Mouse (Mus musculus): ENCODE data around the gene Chrna3. TPM values are rescaled to one million over a fixed set of nuclear protein-coding genes. Genes with fewer than 3 reads are reported as not detected.
A peak's percentile ranks its signal among the peaks of the same experiment; 100 is the strongest.

The Chrna3 gene
- polyA plus RNA-seq, 1 experiment from 2014 or later, result 0.35 TPM

DNA sequence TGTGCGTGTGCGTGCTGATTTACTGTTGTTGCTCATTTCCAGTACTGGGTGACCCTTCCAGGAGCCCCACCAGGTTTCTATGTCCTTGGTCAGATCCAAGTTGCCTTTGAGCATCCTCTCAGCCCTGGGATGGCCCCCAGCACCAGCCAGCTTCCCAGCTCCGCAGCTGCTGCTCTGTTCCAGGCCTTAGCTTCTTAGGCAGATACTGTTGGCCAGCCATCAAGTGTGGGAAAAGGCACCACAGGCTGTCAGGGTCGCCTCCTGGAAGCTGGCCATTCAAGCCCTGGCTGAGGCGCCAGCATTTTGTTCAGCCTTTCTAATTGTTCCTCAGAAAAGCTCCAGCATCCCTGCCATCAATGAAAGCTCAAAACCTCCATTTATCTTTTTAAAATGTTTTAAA, 13.6 kb upstream of the Chrna3 start:
- H3K4me1 ChIP-seq, result no peaks in the 10 kb centered on the region
- H3K4me2 ChIP-seq, result no peak overlapping the region
- no peak for ATAC-seq (ENCODE audit: extremely low read depth, insufficient number of reproducible peaks, low FRiP score, low TSS enrichment)
- WGBS, result 62% methylated on average over 5 of the region's 5 CpGs
- no peak overlapping the region for H3K4me3 ChIP-seq
- no peak overlapping the region for H3K9ac ChIP-seq
- H3K27me3 ChIP-seq (replicated peaks), result peaks cover 13% of the 10 kb centered on the region; the same call in 1 of the 2 replicates
- H3K9me3 ChIP-seq, result no peaks in the 10 kb centered on the region
- H3K27ac ChIP-seq (replicated peaks), result no peak overlapping the region
- no peaks in the 10 kb centered on the region for H3K36me3 ChIP-seq

DNA sequence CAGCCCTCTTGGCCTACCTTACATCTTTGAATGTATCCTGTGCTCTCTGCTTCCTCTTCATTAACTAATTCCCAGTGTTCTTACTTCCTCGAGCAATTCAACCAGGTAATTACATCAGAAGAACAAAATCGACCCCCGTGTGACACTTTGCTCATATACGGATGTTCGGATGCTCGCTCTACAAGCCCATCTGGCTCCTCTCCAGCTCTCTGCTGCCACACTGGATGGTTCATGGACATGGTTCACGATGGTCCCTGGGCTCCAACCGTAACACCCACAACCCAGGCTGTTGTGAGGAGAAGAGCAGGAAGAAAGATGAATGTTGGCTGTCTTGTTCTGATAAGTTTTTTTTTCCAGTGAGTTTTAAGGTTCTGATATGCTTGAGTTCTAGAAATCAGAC, 12.6 kb upstream of the Chrna3 start:
- no peak for ATAC-seq (ENCODE audit: extremely low read depth, insufficient number of reproducible peaks, low FRiP score, low TSS enrichment)
- H3K4me2 ChIP-seq, result no peak overlapping the region
- no peak overlapping the region for H3K4me3 ChIP-seq
- H3K9ac ChIP-seq, result no peak overlapping the region
- no peaks in the 10 kb centered on the region for H3K9me3 ChIP-seq
- no peaks in the 10 kb centered on the region for H3K4me1 ChIP-seq
- H3K36me3 ChIP-seq, result no peaks in the 10 kb centered on the region
- WGBS, result 78% methylated on average over 8 of the region's 8 CpGs
- H3K27me3 ChIP-seq (replicated peaks), result peaks cover 13% of the 10 kb centered on the region; the same call in 1 of the 2 replicates
- no peak overlapping the region for H3K27ac ChIP-seq (replicated peaks)

- no peak overlapping the region for H3K4me2 ChIP-seq
- no peak for ATAC-seq (ENCODE audit: extremely low read depth, insufficient number of reproducible peaks, low FRiP score, low TSS enrichment)
- no peak overlapping the region for H3K9ac ChIP-seq
- H3K27ac ChIP-seq (replicated peaks), result no peak overlapping the region
- no peaks in the 10 kb centered on the region for H3K9me3 ChIP-seq
- no peak overlapping the region for H3K4me3 ChIP-seq
- H3K4me1 ChIP-seq, result peaks cover 1% of the 10 kb centered on the region
- H3K36me3 ChIP-seq, result no peaks in the 10 kb centered on the region
- 51% methylated on average over 6 of the region's 6 CpGs for WGBS
- peaks cover 57% of the 10 kb centered on the region for H3K27me3 ChIP-seq (replicated peaks)
These were observed 5.2 kb upstream of the Chrna3 start for GRCm38 (mm10) chr9:55031435-55032167.

- Histone ChIP-seq H3K4me3 (peak overlapping the region; percentile 43), H3K4me1 (peaks cover 11% of the 10 kb centered on the region), H3K36me3 (no peaks in the 10 kb centered on the region), H3K27ac (replicated peaks) (no peak overlapping the region), H3K4me2 (peak overlapping the region; percentile 67), H3K9ac (no peak overlapping the region), H3K27me3 (replicated peaks) (peaks cover 78% of the 10 kb centered on the region), H3K9me3 (no peaks in the 10 kb centered on the region)
- WGBS, result 12% methylated on average over 38 of the region's 38 CpGs
- no peak for ATAC-seq (ENCODE audit: extremely low read depth, insufficient number of reproducible peaks, low FRiP score, low TSS enrichment)
These were observed 658 bp downstream of the Chrna3 start for GRCm38 (mm10) chr9:55025534-55026274.

GRCm38 (mm10) chr9:55023902-55024583, 2.3 kb downstream of the Chrna3 start:
- no peak overlapping the region for H3K4me3 ChIP-seq
- H3K9ac ChIP-seq, result no peak overlapping the region
- peaks cover 11% of the 10 kb centered on the region for H3K4me1 ChIP-seq
- no peak overlapping the region for H3K4me2 ChIP-seq
- H3K27ac ChIP-seq (replicated peaks), result no peak overlapping the region
- H3K27me3 ChIP-seq (replicated peaks), result peaks cover 64% of the 10 kb centered on the region
- WGBS, result 30% methylated on average over 13 of the region's 13 CpGs
- no peaks in the 10 kb centered on the region for H3K9me3 ChIP-seq
- no peaks in the 10 kb centered on the region for H3K36me3 ChIP-seq
- ATAC-seq (ENCODE audit: extremely low read depth, insufficient number of reproducible peaks, low FRiP score, low TSS enrichment), result no peak

- no peaks in the 10 kb centered on the region for H3K36me3 ChIP-seq
- H3K4me2 ChIP-seq, result no peak overlapping the region
- peaks cover 11% of the 10 kb centered on the region for H3K4me1 ChIP-seq
- ATAC-seq (ENCODE audit: extremely low read depth, insufficient number of reproducible peaks, low FRiP score, low TSS enrichment), result no peak
- no peak overlapping the region for H3K4me3 ChIP-seq
- H3K27me3 ChIP-seq (replicated peaks), result peaks cover 61% of the 10 kb centered on the region
- H3K9me3 ChIP-seq, result no peaks in the 10 kb centered on the region
- H3K27ac ChIP-seq (replicated peaks), result no peak overlapping the region
- WGBS, result 63% methylated on average over 5 of the region's 5 CpGs
- no peak overlapping the region for H3K9ac ChIP-seq
These were observed 3.0 kb downstream of the Chrna3 start for GRCm38 (mm10) chr9:55023326-55023725.

DNA sequence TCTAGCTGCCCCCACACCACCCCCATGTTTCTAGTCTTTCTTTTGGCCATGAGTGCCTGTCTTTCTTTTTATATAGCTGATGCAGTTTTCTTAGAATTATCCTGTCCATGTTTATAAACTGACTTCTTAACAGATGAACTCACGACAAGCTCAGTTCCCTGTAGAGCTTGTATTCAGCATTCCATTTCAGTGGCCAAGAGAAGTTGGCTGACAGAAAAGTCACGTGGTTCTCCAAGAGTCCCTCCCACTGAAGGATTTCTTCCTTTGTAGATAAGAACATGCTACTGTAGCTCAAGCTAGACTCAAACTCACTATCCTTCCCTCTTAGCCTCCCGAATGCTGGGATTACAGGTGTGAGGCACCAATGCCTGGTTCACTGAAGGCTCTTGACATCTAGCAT, 9.4 kb downstream of the Chrna3 start:
- H3K27ac ChIP-seq (replicated peaks), result no peak overlapping the region
- no peak overlapping the region for H3K4me2 ChIP-seq
- no peak for ATAC-seq (ENCODE audit: extremely low read depth, insufficient number of reproducible peaks, low FRiP score, low TSS enrichment)
- no peaks in the 10 kb centered on the region for H3K9me3 ChIP-seq
- H3K9ac ChIP-seq, result no peak overlapping the region
- no peak overlapping the region for H3K4me3 ChIP-seq
- H3K36me3 ChIP-seq, result no peaks in the 10 kb centered on the region
- peaks cover 6% of the 10 kb centered on the region; the same call in 1 of the 2 replicates for H3K27me3 ChIP-seq (replicated peaks)
- no peaks in the 10 kb centered on the region for H3K4me1 ChIP-seq
- WGBS, result 57% methylated on average over 3 of the region's 3 CpGs

GRCm38 (mm10) chr9:55010588-55011350, 15.6 kb downstream of the Chrna3 start:
- 0 out of 2 replicates have a peak, but pooled peaks cover 5% of the 10 kb centered on the region for H3K27me3 ChIP-seq (replicated peaks)
- no peaks in the 10 kb centered on the region for H3K9me3 ChIP-seq
- H3K4me2 ChIP-seq, result no peak overlapping the region
- H3K9ac ChIP-seq, result no peak overlapping the region
- 43% methylated on average over 6 of the region's 6 CpGs for WGBS
- no peaks in the 10 kb centered on the region for H3K36me3 ChIP-seq
- no peaks in the 10 kb centered on the region for H3K4me1 ChIP-seq
- no peak overlapping the region for H3K27ac ChIP-seq (replicated peaks)
- ATAC-seq (ENCODE audit: extremely low read depth, insufficient number of reproducible peaks, low FRiP score, low TSS enrichment), result no peak
- no peak overlapping the region for H3K4me3 ChIP-seq

- Histone ChIP-seq H3K4me2 (no peak overlapping the region), H3K27me3 (replicated peaks) (peaks cover 5% of the 10 kb centered on the region; the same call in 1 of the 2 replicates), H3K4me1 (no peaks in the 10 kb centered on the region), H3K9ac (no peak overlapping the region), H3K36me3 (no peaks in the 10 kb centered on the region), H3K4me3 (no peak overlapping the region), H3K27ac (replicated peaks) (no peak overlapping the region), H3K9me3 (no peaks in the 10 kb centered on the region)
- WGBS, result 73% methylated on average over 2 of the region's 2 CpGs
- no peak for ATAC-seq (ENCODE audit: extremely low read depth, insufficient number of reproducible peaks, low FRiP score, low TSS enrichment)
These were observed 16.7 kb downstream of the Chrna3 start for GRCm38 (mm10) chr9:55009692-55010091.

DNA sequence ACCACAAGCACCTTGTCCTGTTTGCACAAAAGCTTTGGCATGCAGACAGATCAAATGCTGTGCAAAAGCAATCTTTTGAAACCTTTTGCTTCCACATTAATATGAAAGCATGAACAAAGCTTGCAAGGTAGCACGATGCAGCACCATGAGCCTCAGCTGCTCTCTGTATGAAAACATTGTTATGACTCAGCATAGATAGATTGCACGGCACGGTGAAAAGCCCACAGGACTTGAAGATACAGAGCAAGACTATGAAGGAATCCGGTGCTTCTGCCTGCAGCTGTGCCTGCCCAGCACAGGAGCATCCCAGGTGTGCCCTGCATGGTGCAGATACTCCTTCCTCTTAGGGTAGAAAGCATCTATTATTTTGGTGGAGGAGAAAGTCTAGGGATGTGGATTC, 22.8 kb downstream of the Chrna3 start:
- 71% methylated on average over 4 of the region's 4 CpGs for WGBS
- no peak overlapping the region for H3K27ac ChIP-seq (replicated peaks)
- no peak overlapping the region for H3K9ac ChIP-seq
- no peak overlapping the region for H3K4me2 ChIP-seq
- no peaks in the 10 kb centered on the region for H3K9me3 ChIP-seq
- no peak for ATAC-seq (ENCODE audit: extremely low read depth, insufficient number of reproducible peaks, low FRiP score, low TSS enrichment)
- no peaks in the 10 kb centered on the region for H3K4me1 ChIP-seq
- H3K4me3 ChIP-seq, result no peak overlapping the region
- H3K27me3 ChIP-seq (replicated peaks), result peaks cover 5% of the 10 kb centered on the region; the same call in 1 of the 2 replicates
- H3K36me3 ChIP-seq, result no peaks in the 10 kb centered on the region

DNA sequence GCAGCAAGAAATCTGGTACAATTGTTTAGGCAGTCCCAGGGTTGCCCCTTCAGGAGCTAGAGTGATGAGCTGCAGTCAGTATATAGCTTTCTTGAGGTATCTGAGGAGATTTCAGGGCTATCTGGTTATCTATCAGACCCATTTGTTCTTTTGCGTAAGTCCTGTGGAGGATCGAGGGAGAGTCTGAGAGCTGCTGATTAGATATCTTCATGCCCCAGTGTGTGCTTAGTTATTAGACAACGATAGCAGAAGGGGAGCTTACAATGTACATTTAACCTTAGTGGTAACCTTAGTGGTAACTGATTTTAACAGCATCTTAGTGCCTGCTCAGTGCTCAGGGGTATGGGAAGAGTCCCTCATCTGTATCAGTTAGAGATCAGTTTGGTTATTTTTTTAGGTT, 30.7 kb downstream of the Chrna3 start:
- H3K27ac ChIP-seq (replicated peaks), result no peak overlapping the region
- H3K4me2 ChIP-seq, result no peak overlapping the region
- no peak overlapping the region for H3K4me3 ChIP-seq
- no peak for ATAC-seq (ENCODE audit: extremely low read depth, insufficient number of reproducible peaks, low FRiP score, low TSS enrichment)
- H3K36me3 ChIP-seq, result no peaks in the 10 kb centered on the region
- H3K4me1 ChIP-seq, result no peaks in the 10 kb centered on the region
- H3K9me3 ChIP-seq, result no peaks in the 10 kb centered on the region
- WGBS, result 25% methylated on average over 3 of the region's 3 CpGs
- H3K9ac ChIP-seq, result no peak overlapping the region
- H3K27me3 ChIP-seq (replicated peaks), result peaks cover 5% of the 10 kb centered on the region; the same call in 1 of the 2 replicates

All from heart, embryonic 13.5 days (tissue).